Mouse (Mus musculus): Measurements from ENCODE around the gene Rpl26. TPM values are rescaled to one million over a fixed set of nuclear protein-coding genes. Genes with fewer than 3 reads are reported as not detected.

The Rpl26 gene
- polyA plus RNA-seq, 1 experiment from 2014 or later: 732 TPM

DNA sequence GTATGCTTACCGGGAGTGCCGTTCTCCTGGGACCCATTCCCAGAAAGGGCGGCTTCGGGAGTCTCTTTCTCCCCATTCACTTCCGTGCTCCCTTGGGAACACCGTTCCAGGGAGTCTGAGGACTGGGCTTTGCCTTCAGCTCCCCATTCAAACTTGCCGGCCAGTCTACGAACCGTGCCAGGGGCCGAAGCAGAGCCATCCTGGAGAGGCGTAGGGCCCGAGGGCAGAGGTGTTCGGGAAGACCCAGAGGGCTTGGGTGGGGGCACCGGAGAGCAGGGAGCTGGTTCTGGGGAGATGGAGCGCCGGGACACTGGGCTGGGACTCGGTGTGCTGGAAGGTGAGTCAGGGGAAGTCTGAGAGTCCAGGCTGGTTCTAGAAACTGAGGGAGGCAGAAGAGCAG is 53.0 kb downstream of the Rpl26 start:
- H3K27me3 ChIP-seq (ENCODE audit: control insufficient read depth, insufficient read depth, low read length): peaks cover 16% of the 10 kb centered on the region; the same call in 1 of the 2 replicates
- peak overlapping the region; percentile 40 to 46 for H3K4me3 ChIP-seq (ENCODE audit: control insufficient read depth in 1 of 2, insufficient read depth in 1 of 2, low read depth in 1 of 2, low read length in 2 of 2)
- no peak for ATAC-seq (ENCODE audit: insufficient number of reproducible peaks, insufficient read depth, low FRiP score, low read depth)
- peaks cover 6 to 17% of the 10 kb centered on the region in 2 experiments for H3K4me1 ChIP-seq (ENCODE audit: control insufficient read depth in 2 of 2, insufficient read depth in 2 of 2, low read length in 2 of 2)
- 2% methylated on average over 17 of the region's 17 CpGs for WGBS
- H3K9ac ChIP-seq (ENCODE audit: low read length): peak overlapping the region; percentile 70
- no peak overlapping the region for H3K27ac ChIP-seq (replicated peaks in 1 of 2; ENCODE audit: control insufficient read depth in 1 of 2, insufficient read depth in 1 of 2, low read depth in 2 of 2, low read length in 2 of 2)
- H3K9me3 ChIP-seq (ENCODE audit: control insufficient read depth, low read length): no peaks in the 10 kb centered on the region
- H3K4me2 ChIP-seq (ENCODE audit: low read length): peak overlapping the region; percentile 87
- H3K36me3 ChIP-seq (ENCODE audit: control insufficient read depth, insufficient read depth, low read length): peaks cover 7% of the 10 kb centered on the region; the same call in 1 of the 2 replicates

DNA sequence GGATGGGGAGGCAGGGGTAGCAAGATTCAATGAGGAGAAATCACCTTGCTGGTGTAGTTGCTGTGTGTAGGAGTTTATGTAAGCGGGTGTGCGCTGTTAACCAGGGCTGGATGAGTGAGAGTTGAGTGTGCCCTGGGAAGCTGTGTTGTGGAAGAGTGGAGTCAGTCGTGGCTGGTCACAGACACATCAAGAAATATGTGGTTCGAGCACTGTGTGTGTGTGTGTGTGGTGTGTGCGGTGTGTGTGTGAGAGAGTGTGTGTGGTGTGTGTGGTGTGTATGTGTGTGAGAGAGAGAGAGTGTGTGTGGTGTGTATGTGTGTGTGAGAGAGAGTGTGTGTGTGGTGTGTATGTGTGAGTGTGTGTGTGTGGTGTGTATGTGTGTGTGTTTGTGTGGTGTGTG is 54.1 kb downstream of the Rpl26 start:
- no peak overlapping the region for H3K27ac ChIP-seq (replicated peaks in 1 of 2; ENCODE audit: control insufficient read depth in 1 of 2, insufficient read depth in 1 of 2, low read depth in 2 of 2, low read length in 2 of 2)
- ATAC-seq (ENCODE audit: insufficient number of reproducible peaks, insufficient read depth, low FRiP score, low read depth): no peak
- H3K4me3 ChIP-seq (ENCODE audit: control insufficient read depth in 1 of 2, insufficient read depth in 1 of 2, low read depth in 1 of 2, low read length in 2 of 2): peak overlapping the region; percentile 7 to 46; a peak in 2 of 4 replicates
- H3K9ac ChIP-seq (ENCODE audit: low read length): no peak overlapping the region
- H3K27me3 ChIP-seq (ENCODE audit: control insufficient read depth, insufficient read depth, low read length): peaks cover 16% of the 10 kb centered on the region; the same call in 1 of the 2 replicates
- WGBS: 73% methylated on average over 5 of the region's 5 CpGs
- H3K4me1 ChIP-seq (ENCODE audit: control insufficient read depth in 2 of 2, insufficient read depth in 2 of 2, low read length in 2 of 2): peaks cover 6 to 17% of the 10 kb centered on the region in 2 experiments
- H3K9me3 ChIP-seq (ENCODE audit: control insufficient read depth, low read length): no peaks in the 10 kb centered on the region
- H3K36me3 ChIP-seq (ENCODE audit: control insufficient read depth, insufficient read depth, low read length): peaks cover 7% of the 10 kb centered on the region; the same call in 1 of the 2 replicates
- peak overlapping the region; percentile 87 for H3K4me2 ChIP-seq (ENCODE audit: low read length)

DNA sequence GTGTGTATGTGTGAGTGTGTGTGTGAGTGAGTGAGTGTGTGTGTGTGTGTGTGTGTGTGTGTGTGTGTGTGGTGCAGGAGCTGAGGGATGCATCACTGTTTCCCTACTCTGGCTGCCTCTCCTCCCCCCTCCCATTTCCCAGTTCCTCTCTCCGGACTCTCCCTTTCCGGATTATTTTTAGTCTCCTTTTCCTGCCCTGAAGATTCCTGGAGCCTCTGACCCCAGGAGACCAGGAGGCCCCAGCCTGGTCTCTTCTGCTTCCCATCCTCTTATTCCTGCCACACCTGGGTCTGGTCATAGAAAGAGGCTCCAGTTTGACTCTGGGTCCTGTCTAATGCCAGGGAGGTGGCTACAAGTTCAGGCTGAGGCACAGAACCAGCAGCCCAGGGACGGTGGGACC is 54.7 kb downstream of the Rpl26 start:
- Histone ChIP-seq H3K27me3 (ENCODE audit: control insufficient read depth, insufficient read depth, low read length) (peaks cover 16% of the 10 kb centered on the region; the same call in 1 of the 2 replicates), H3K27ac (replicated peaks in 1 of 2; ENCODE audit: control insufficient read depth in 1 of 2, insufficient read depth in 1 of 2, low read depth in 2 of 2, low read length in 2 of 2) (peak overlapping the region; percentile 63 to 76), H3K4me2 (ENCODE audit: low read length) (peak overlapping the region; percentile 53), H3K4me3 (ENCODE audit: control insufficient read depth in 1 of 2, insufficient read depth in 1 of 2, low read depth in 1 of 2, low read length in 2 of 2) (peak overlapping the region; percentile 36 to 42), H3K9ac (ENCODE audit: low read length) (peak overlapping the region; percentile 62), H3K4me1 (ENCODE audit: control insufficient read depth in 2 of 2, insufficient read depth in 2 of 2, low read length in 2 of 2) (peaks cover 6 to 17% of the 10 kb centered on the region in 2 experiments), H3K9me3 (ENCODE audit: control insufficient read depth, low read length) (no peaks in the 10 kb centered on the region), H3K36me3 (ENCODE audit: control insufficient read depth, insufficient read depth, low read length) (peaks cover 4% of the 10 kb centered on the region; the same call in 1 of the 2 replicates)
- peak; percentile 37; the same call in 1 of the 2 replicates for ATAC-seq (ENCODE audit: insufficient number of reproducible peaks, insufficient read depth, low FRiP score, low read depth)
- 19% methylated on average over 2 of the region's 3 CpGs for WGBS

Other genes with a start within 250 kb of the Rpl26 start
- gene Myh10, start 210.0 kb upstream of the Rpl26 start, polyA plus RNA-seq (2014; fragmentation: Nextera tagmentation; extraction: Ambion mirVana): 120 and 122 TPM in 2 replicates
- gene Ndel1, start 29.7 kb upstream of the Rpl26 start, polyA plus RNA-seq (2014; fragmentation: Nextera tagmentation; extraction: Ambion mirVana): 61.8 and 63.2 TPM in 2 replicates
- 0.05 TPM in 1 of 2 replicates, not detected in the other for gene Rnf222, start 13.0 kb upstream of the Rpl26 start, polyA plus RNA-seq (2014; fragmentation: Nextera tagmentation; extraction: Ambion mirVana)
- gene Odf4, start 25.5 kb downstream of the Rpl26 start, polyA plus RNA-seq (2014; fragmentation: Nextera tagmentation; extraction: Ambion mirVana): not detected in 2 replicates
- 10.7 and 10.8 TPM in 2 replicates for gene Arhgef15, start 55.9 kb downstream of the Rpl26 start, polyA plus RNA-seq (2014; fragmentation: Nextera tagmentation; extraction: Ambion mirVana)
- gene Slc25a35, start 66.5 kb downstream of the Rpl26 start, polyA plus RNA-seq (2014; fragmentation: Nextera tagmentation; extraction: Ambion mirVana): 1.1 and 1.2 TPM in 2 replicates
- gene Rangrf, start 73.6 kb downstream of the Rpl26 start, polyA plus RNA-seq (2014; fragmentation: Nextera tagmentation; extraction: Ambion mirVana): 68.8 and 71.8 TPM in 2 replicates
- 14.3 and 16.5 TPM in 2 replicates for gene Pfas, start 106.9 kb downstream of the Rpl26 start, polyA plus RNA-seq (2014; fragmentation: Nextera tagmentation; extraction: Ambion mirVana)
- 38.8 and 43.8 TPM in 2 replicates for gene Ctc1, start 114.3 kb downstream of the Rpl26 start, polyA plus RNA-seq (2014; fragmentation: Nextera tagmentation; extraction: Ambion mirVana)
- 61.7 and 64.8 TPM in 2 replicates for gene Aurkb, start 144.1 kb downstream of the Rpl26 start, polyA plus RNA-seq (2014; fragmentation: Nextera tagmentation; extraction: Ambion mirVana)
- gene Borcs6, start 158.1 kb downstream of the Rpl26 start, polyA plus RNA-seq (2014; fragmentation: Nextera tagmentation; extraction: Ambion mirVana): 13.0 and 14.1 TPM in 2 replicates
- gene Tmem107, start 169.2 kb downstream of the Rpl26 start, polyA plus RNA-seq (2014; fragmentation: Nextera tagmentation; extraction: Ambion mirVana): 33.5 and 34.4 TPM in 2 replicates
- 81.5 and 93.9 TPM in 2 replicates for gene Vamp2, start 186.9 kb downstream of the Rpl26 start, polyA plus RNA-seq (2014; fragmentation: Nextera tagmentation; extraction: Ambion mirVana)
- 16.0 and 17.8 TPM in 2 replicates for gene Per1, start 193.6 kb downstream of the Rpl26 start, polyA plus RNA-seq (2014; fragmentation: Nextera tagmentation; extraction: Ambion mirVana)
- 0.43 and 0.47 TPM in 2 replicates for gene Hes7, start 218.8 kb downstream of the Rpl26 start, polyA plus RNA-seq (2014; fragmentation: Nextera tagmentation; extraction: Ambion mirVana)
- gene 9130213A22Rik, start 221.0 kb downstream of the Rpl26 start, polyA plus RNA-seq (2014; fragmentation: Nextera tagmentation; extraction: Ambion mirVana): 0.28 and 1.2 TPM in 2 replicates
- 0.09 and 0.15 TPM in 2 replicates for gene Aloxe3, start 224.3 kb downstream of the Rpl26 start, polyA plus RNA-seq (2014; fragmentation: Nextera tagmentation; extraction: Ambion mirVana)

Measured in heart, embryonic 14.5 days (tissue).